Mouse (Mus musculus) CH12.LX (cell line): ENCODE measurements around the gene Dhx8. TPM values are rescaled to one million over a fixed set of nuclear protein-coding genes. Genes with fewer than 3 reads are reported as not detected.

Source experiments
- DNase-seq: peaks from one replicate; pipeline ENCODE4 v3.0.0-alpha.2; 2013; ENCODE audit errors: extremely low read depth
- H3K27ac ChIP-seq: 2 replicates; pipeline ENCODE4 v1.5.1; 2012; ENCODE audit warnings: low read depth, mild to moderate bottlenecking, control low read depth, moderate library complexity; ENCODE audit not compliant: insufficient read depth
- H3K27me3 ChIP-seq: replicated peaks from 2 replicates; pipeline ENCODE3; 2012; ENCODE audit warnings: inconsistent platforms
- H3K36me3 ChIP-seq, 2 experiments: replicated peaks in 1 of 2; 2 replicates each; pipeline versions ENCODE3 to v1.6.1; 2012; ENCODE audit warnings: inconsistent platforms in 1 of 2, low read length in 1 of 2, mild to moderate bottlenecking in 1 of 2, mixed read lengths in 1 of 2, moderate library complexity in 1 of 2; ENCODE audit not compliant: control insufficient read depth in 1 of 2, insufficient read depth in 1 of 2
- H3K4me1 ChIP-seq, 2 experiments: 2 replicates each; pipeline ENCODE4 v1.6.1; 2012; ENCODE audit warnings: inconsistent platforms in 1 of 2, moderate library complexity in 1 of 2; ENCODE audit not compliant: insufficient read depth in 2 of 2, control insufficient read depth in 1 of 2
- H3K4me2 ChIP-seq: 2 replicates; pipeline ENCODE4 v1.6.1; 2012; ENCODE audit warnings: low read depth, mild to moderate bottlenecking, control low read depth; ENCODE audit not compliant: poor library complexity, insufficient read depth, severe bottlenecking
- H3K4me3 ChIP-seq, 3 experiments: fragments of 150-350 bp in 1 of 3; sonication (generic) in 1 of 3; replicated peaks in 1 of 3; 2 replicates each; pipeline versions ENCODE3 to v1.5.1; 2011 to 2012; ENCODE audit warnings: low read depth in 2 of 3, low read length in 2 of 3, mild to moderate bottlenecking in 2 of 3, moderate library complexity in 2 of 3, control low read depth in 1 of 3, improper control_type of control experiment in 1 of 3, inconsistent platforms in 1 of 3, mixed read lengths in 1 of 3; ENCODE audit not compliant: poor library complexity in 1 of 3
- H3K79me2 ChIP-seq: replicated peaks from 2 replicates; pipeline ENCODE4 v1.6.1; 2012; ENCODE audit warnings: mild to moderate bottlenecking, moderate library complexity; ENCODE audit not compliant: control insufficient read depth, poor library complexity, insufficient read depth, severe bottlenecking; ENCODE audit errors: extremely low read depth
- H3K9ac ChIP-seq: 2 replicates; pipeline ENCODE4 v1.6.1; 2012; ENCODE audit warnings: low read depth, mild to moderate bottlenecking, control low read depth, moderate library complexity; ENCODE audit not compliant: insufficient read depth
- H3K9me3 ChIP-seq: replicated peaks from 2 replicates; pipeline ENCODE3; 2012; ENCODE audit warnings: low read length, inconsistent platforms, mixed read lengths
- CHD1 ChIP-seq: IDR thresholded peaks from 2 replicates; pipeline ENCODE4 v1.6.1; 2012; ENCODE audit warnings: low read depth, low read length, improper control_type of control experiment, inconsistent platforms
- CHD2 ChIP-seq: IDR thresholded peaks from 2 replicates; pipeline ENCODE4 v1.6.1; 2011; ENCODE audit warnings: low read length, improper control_type of control experiment
- CTCF ChIP-seq, 2 experiments: IDR thresholded peaks in 1 of 2; conservative IDR thresholded peaks in 1 of 2; 2 replicates each; pipeline ENCODE4 v1.5.1; 2011 to 2012; ENCODE audit warnings: low read depth in 2 of 2, low read length in 2 of 2, improper control_type of control experiment in 1 of 2, inconsistent platforms in 1 of 2, mild to moderate bottlenecking in 1 of 2, moderate library complexity in 1 of 2
- E2F4 ChIP-seq: IDR thresholded peaks from 2 replicates; pipeline ENCODE4 v1.6.1; 2011; ENCODE audit warnings: low read depth, low read length, improper control_type of control experiment; ENCODE audit not compliant: insufficient replicate concordance
- EP300 ChIP-seq: IDR thresholded peaks from 2 replicates; pipeline ENCODE4 v1.6.1; 2011; ENCODE audit warnings: low read length, improper control_type of control experiment
- ETS1 ChIP-seq: conservative IDR thresholded peaks from 2 replicates; pipeline ENCODE4 v1.6.1; 2012; ENCODE audit warnings: low read depth, mild to moderate bottlenecking, inconsistent platforms, low read length, improper control_type of control experiment, moderate library complexity
- GABPA ChIP-seq: IDR thresholded peaks from 2 replicates; pipeline ENCODE4 v1.6.1; 2012; ENCODE audit warnings: low read depth, low read length, improper control_type of control experiment, inconsistent platforms; ENCODE audit not compliant: insufficient replicate concordance
- JUN ChIP-seq: IDR thresholded peaks from 2 replicates; pipeline ENCODE4 v1.6.1; 2011; ENCODE audit warnings: low read depth, mild to moderate bottlenecking, low read length, improper control_type of control experiment, moderate library complexity; ENCODE audit not compliant: insufficient read depth
- JUND ChIP-seq: conservative IDR thresholded peaks from 2 replicates; pipeline ENCODE4 v1.6.1; 2011; ENCODE audit warnings: low read depth, low read length, improper control_type of control experiment
- KAT2A ChIP-seq: IDR thresholded peaks from 2 replicates; pipeline ENCODE4 v1.6.1; 2012; ENCODE audit warnings: low read length, improper control_type of control experiment, inconsistent platforms; ENCODE audit not compliant: insufficient replicate concordance
- MAZ ChIP-seq: IDR thresholded peaks from 2 replicates; pipeline ENCODE4 v1.6.1; 2012; ENCODE audit warnings: low read depth, mild to moderate bottlenecking, inconsistent platforms, low read length, improper control_type of control experiment, moderate library complexity
- MEF2A ChIP-seq: IDR thresholded peaks from 2 replicates; pipeline ENCODE4 v1.6.1; 2014; ENCODE audit warnings: low read depth, mild to moderate bottlenecking, inconsistent platforms, low read length, improper control_type of control experiment, borderline replicate concordance
- MXI1 ChIP-seq: IDR thresholded peaks from 2 replicates; pipeline ENCODE4 v1.6.1; 2011; ENCODE audit warnings: mild to moderate bottlenecking, low read depth, low read length, improper control_type of control experiment
- MYC ChIP-seq: IDR thresholded peaks from 2 replicates; pipeline ENCODE4 v1.6.1; 2011; ENCODE audit warnings: low read depth, mild to moderate bottlenecking, improper control_type of control experiment, low read length
- NELFE ChIP-seq: IDR thresholded peaks from 2 replicates; pipeline ENCODE4 v1.6.1; 2011; ENCODE audit warnings: low read depth, low read length, improper control_type of control experiment
- PAX5 ChIP-seq: IDR thresholded peaks from 2 replicates; pipeline ENCODE4 v1.6.1; 2012; ENCODE audit warnings: low read length, inconsistent platforms, mixed read lengths
- POLR2A ChIP-seq: IDR thresholded peaks from 2 replicates; pipeline ENCODE4 v1.6.1; 2011; ENCODE audit warnings: low read depth, mild to moderate bottlenecking, improper control_type of control experiment, low read length
- POLR2AphosphoS2 ChIP-seq: IDR thresholded peaks from 2 replicates; pipeline ENCODE4 v1.6.1; 2011; ENCODE audit warnings: low read depth, low read length, improper control_type of control experiment
- RCOR1 ChIP-seq: conservative IDR thresholded peaks from 2 replicates; pipeline ENCODE4 v1.6.1; 2012; ENCODE audit warnings: low read depth, mild to moderate bottlenecking, inconsistent platforms, low read length, improper control_type of control experiment
- SIN3A ChIP-seq: IDR thresholded peaks from 2 replicates; pipeline ENCODE4 v1.6.1; 2012; ENCODE audit warnings: low read length, improper control_type of control experiment, inconsistent platforms
- TBP ChIP-seq: conservative IDR thresholded peaks from 2 replicates; pipeline ENCODE4 v1.6.1; 2011; ENCODE audit warnings: low read depth, low read length, improper control_type of control experiment
- TCF12 ChIP-seq: IDR thresholded peaks from 2 replicates; pipeline ENCODE4 v1.6.1; 2014; ENCODE audit warnings: low read depth, mild to moderate bottlenecking, inconsistent platforms, low read length, improper control_type of control experiment
- UBTF ChIP-seq: IDR thresholded peaks from 2 replicates; pipeline ENCODE4 v1.6.1; 2012; ENCODE audit warnings: low read depth, mild to moderate bottlenecking, inconsistent platforms, low read length, improper control_type of control experiment, moderate library complexity
- USF2 ChIP-seq: conservative IDR thresholded peaks from 2 replicates; pipeline ENCODE4 v1.6.1; 2011; ENCODE audit warnings: low read depth, low read length, improper control_type of control experiment
- ZC3H11A ChIP-seq: IDR thresholded peaks from 2 replicates; pipeline ENCODE4 v1.6.1; 2012; ENCODE audit warnings: low read depth, mild to moderate bottlenecking, inconsistent platforms, low read length, improper control_type of control experiment
- ZMIZ1 ChIP-seq: IDR thresholded peaks from 2 replicates; pipeline ENCODE4 v1.6.1; 2012; ENCODE audit warnings: low read depth, mild to moderate bottlenecking, inconsistent platforms, low read length, improper control_type of control experiment
- dilution Hi-C: fragments of 300-500 bp; cut with MboI; formaldehyde crosslinking; loops from 2 replicates; pipeline ENCODE4 v1.14.3; 2020; ENCODE audit warnings: low sequenced_read_pairs; ENCODE audit not compliant: extremely low pct_unique_long_range_greater_than_20kb, extremely low pct_ligation_motif_present
- in situ Hi-C: fragments of 300-500 bp; cut with MboI; formaldehyde crosslinking; loops from 3 replicates; pipeline ENCODE4 v1.14.3; 2019; ENCODE audit warnings: low sequenced_read_pairs, low pct_ligation_motif_present, low pct_unique_long_range_greater_than_20kb, mixed read lengths
- polyA plus RNA-seq: library from polyadenylated mRNA; unstranded; fragments of >175 nt; gene quantifications from 2 replicates; pipeline ENCODE4 v1.2.1, GENCODE M21; 2012; ENCODE audit warnings: low read depth; ENCODE audit not compliant: insufficient read length
- total RNA-seq, 2 experiments: library from RNA; depleted of rRNA; stranded (reverse); fragments of 300-350 nt in 1 of 2; fragments of >200 nt in 1 of 2; gene quantifications; 2 replicates each; pipeline ENCODE4 v1.2.3; 2012 to 2014

The Dhx8 gene
- total and polyA plus RNA-seq, 3 experiments, result 24.3 to 61.7 (median 33.4) TPM

GRCm38 (mm10) chr11:101783135-101783534 lies 50.4 kb downstream of the Dhx8 start:
- Histone ChIP-seq H3K9me3 (no peaks in the 10 kb centered on the region), H3K9ac (no peak overlapping the region)
- no peak for TF ChIP-seq MYC
- TF ChIP-seq ZC3H11A, result no peak
- TF ChIP-seq CHD2, result no peak
- TF ChIP-seq PAX5, result no peak
- TF ChIP-seq JUN, result no peak
- no peak for TF ChIP-seq MAZ
- no peak for TF ChIP-seq JUND
- no peak for TF ChIP-seq TCF12
- TF ChIP-seq USF2, result no peak
- TF ChIP-seq POLR2A, result no peak
- no peak for TF ChIP-seq ETS1
- no peak for TF ChIP-seq GABPA
- no peak for TF ChIP-seq KAT2A
- no peak for TF ChIP-seq UBTF
- TF ChIP-seq POLR2AphosphoS2, result no peak
- TF ChIP-seq EP300, result no peak
- TF ChIP-seq E2F4, result no peak
- no peak for TF ChIP-seq SIN3A
- TF ChIP-seq, all 38 proteins: peak for 0
- Histone ChIP-seq H3K4me3 (no peak overlapping the region), H3K27me3 (peaks cover 63% of the 10 kb centered on the region), H3K36me3 (no peaks in the 10 kb centered on the region), H3K4me2 (no peak overlapping the region), H3K4me1 (peaks cover 6 to 48% of the 10 kb centered on the region in 2 experiments; a peak in 2 of 4 replicates), H3K27ac (no peak overlapping the region), H3K79me2 (no peaks in the 10 kb centered on the region)
- dilution Hi-C loops, result no loop called here
- in situ Hi-C loops, result no loop called here
- no peak for DNase-seq

- Histone ChIP-seq H3K4me3 (no peak overlapping the region), H3K4me1 (peaks cover 4 to 44% of the 10 kb centered on the region in 2 experiments; a peak in 2 of 4 replicates), H3K9me3 (no peaks in the 10 kb centered on the region), H3K27ac (no peak overlapping the region), H3K79me2 (no peaks in the 10 kb centered on the region), H3K9ac (no peak overlapping the region), H3K27me3 (peaks cover 67% of the 10 kb centered on the region), H3K4me2 (no peak overlapping the region), H3K36me3 (no peaks in the 10 kb centered on the region)
- TF ChIP-seq POLR2A (no peak), CHD2 (no peak), JUN (no peak), TBP (no peak), KAT2A (no peak), TCF12 (no peak), GABPA (no peak), CHD1 (no peak), POLR2AphosphoS2 (no peak), NELFE (no peak), E2F4 (no peak), ZMIZ1 (no peak), MEF2A (no peak), CTCF (conservative IDR thresholded peaks at IDR 0.05 in 1 of 2, IDR thresholded peaks at IDR 0.05 in 1 of 2; ENCODE audit: low read depth in 2 of 2, low read length in 2 of 2) (no peak), EP300 (no peak), MXI1 (no peak), RCOR1 (no peak), MYC (no peak)
- DNase-seq, result no peak
- in situ Hi-C loops (no loop called here), dilution Hi-C loops (no loop called here)
Observed at GRCm38 (mm10) chr11:101783584-101783983, 50.9 kb downstream of the Dhx8 start.
